Mouse (Mus musculus) urinary bladder, postnatal 4 days (tissue): ENCODE measurements around the gene Pcnx2.
A peak's percentile ranks its signal among the peaks of the same experiment; 100 is the strongest.

Experiments
- DNase-seq, 2 experiments: peaks; one replicate each; pipeline ENCODE4 v3.0.0; 2021 to 2022; ENCODE audit warnings: low spot score in 2 of 2

Gene Pcnx2

DNA sequence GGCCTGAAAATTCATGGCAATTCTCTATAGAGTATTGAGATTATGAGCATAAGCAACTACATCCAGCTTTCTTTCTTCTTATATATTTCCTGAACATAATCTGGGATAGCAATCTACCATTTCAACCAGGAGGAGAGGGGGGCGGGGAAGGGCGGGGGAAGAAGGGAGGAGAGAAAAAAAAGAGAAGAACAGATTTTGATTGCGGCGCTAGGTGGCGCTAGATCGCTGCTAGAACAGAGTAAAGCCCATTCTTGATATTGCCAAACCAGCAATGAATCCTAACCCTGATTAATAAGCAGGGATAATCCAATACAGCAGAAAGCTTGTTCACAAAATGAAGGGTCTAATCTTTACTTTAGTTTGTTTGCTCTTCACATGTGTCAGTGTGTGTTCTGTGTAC is 782 bp upstream of the Pcnx2 start:
- DNase-seq = no peak

DNA sequence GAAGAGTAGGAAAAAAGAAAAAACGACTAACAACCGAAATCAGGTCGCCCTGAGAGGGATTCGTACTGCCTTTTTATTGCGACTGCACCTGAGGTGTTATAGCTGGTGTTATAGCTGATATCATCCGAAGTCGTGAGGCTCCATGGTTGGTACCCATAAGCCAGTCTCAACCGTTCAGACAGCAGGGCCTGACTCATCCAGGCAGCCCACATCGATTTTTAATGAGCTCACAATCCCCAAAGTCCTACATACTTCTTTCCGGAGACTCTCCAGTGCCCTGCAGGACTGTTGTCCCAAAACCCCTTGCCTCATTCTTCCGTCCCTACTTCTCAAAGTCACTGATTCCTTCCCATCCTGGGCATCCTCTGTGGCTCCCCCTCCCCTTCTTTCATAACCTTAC is 729 bp downstream of the Pcnx2 start:
- DNase-seq = no peak

DNA sequence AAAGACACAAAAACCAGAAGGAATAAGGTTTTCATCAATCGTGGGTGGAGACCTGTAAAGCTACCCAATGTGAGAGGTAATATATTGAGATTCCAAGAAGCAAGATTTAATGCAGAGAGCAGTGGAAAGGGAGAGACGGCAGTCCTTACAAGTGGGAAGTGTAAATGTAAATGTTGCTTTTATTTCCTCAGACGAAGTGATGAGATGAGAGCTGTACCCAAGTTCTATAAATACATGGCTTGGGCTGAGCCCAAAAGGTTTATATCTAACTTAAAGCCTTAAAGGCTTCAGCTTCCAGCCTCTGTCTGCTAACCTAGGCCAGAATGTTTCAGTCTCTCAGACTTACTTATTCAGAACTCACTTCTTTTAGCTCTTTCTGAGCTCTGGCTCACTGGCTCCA is 8.2 kb downstream of the Pcnx2 start:
- DNase-seq = no peak

DNA sequence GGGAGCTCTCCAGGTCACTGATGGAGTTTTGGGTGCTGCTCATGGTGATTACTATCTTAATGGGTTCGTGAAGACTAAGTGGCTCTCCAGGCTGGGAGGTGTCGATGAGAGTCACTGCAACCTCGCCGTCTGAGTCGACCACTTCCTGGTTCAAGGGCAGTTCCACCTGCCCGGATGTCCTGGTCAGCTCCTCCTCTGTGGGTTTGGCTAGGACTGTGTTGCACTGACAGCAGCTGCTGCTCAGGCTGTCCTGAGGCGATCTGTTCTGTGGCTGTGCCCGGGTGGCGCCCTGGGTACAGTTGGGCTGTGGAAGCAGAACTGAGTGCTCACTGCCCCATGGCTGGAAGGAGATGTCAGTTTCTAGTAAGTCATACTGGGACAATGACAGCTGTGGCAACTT is 10.6 kb downstream of the Pcnx2 start:
- DNase-seq = no peak

DNA sequence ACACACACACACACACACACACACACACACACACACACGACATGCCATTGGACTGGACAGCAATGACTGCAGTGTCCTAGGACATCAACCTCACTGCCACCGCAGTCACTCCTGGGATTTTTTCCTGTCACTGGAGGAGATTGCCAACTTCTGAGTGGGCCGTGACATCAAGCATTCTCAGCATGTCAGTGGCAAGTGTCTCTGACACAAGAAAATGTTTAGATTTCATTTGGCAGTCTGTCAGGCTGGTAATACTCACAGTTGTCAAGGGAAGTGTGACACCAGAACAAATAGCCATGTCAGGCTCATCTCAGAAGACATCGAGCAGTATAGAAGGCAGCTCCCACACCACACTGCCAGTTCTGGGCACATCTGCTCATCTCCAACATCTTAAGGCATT is 17.7 kb downstream of the Pcnx2 start:
- DNase-seq = no peak

DNA sequence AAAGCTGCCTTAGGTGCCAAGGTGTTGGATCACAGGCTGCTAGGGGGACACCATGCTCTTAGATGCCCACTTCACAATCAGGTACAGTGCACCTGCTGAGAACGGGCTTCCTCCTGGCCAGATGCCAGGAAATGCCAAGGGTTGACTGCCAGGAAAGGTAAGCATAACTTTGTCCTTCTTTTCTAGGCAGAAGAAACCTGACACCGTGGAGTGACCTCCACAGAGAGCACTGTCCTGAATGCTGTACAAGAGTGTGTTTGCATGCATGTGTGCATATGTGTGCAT is 24.9 kb downstream of the Pcnx2 start:
- no peak for DNase-seq

DNA sequence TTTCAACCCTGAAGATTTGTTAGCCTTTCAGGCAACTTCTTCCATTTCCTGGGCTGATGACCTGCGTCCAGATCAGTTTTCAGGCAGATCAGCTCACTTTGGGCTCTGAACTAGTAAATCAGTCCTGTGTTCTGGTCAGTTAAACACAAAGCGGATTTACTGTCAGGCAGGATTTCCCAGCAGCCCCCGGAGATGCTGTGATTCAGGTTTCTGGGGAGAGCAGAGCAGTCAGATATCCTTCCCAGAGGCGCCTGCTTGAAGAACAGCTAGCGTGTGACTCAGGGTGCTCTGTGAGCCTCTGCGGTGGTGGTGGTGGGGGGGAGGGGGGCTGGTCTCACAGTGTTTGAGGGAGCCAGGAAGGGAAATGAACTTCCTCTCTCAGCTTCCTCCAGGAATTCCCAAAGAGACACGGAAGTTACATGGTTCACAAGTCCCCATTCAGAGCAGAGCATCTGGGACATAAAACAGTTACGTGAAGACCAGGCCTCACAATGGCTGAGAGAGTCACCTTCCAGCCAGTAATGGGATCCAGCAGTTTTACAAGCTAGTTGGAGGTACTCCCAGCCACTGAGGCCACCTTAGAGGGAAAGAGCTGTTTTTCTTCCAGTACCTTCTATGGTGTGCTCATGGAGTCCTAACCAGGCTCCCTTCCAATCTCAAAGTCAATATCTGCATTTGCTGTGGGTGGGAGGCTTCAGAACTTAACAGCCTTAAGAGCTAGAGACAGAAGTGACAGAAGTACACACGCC is 25.4 kb downstream of the Pcnx2 start:
- DNase-seq = no peak

DNA sequence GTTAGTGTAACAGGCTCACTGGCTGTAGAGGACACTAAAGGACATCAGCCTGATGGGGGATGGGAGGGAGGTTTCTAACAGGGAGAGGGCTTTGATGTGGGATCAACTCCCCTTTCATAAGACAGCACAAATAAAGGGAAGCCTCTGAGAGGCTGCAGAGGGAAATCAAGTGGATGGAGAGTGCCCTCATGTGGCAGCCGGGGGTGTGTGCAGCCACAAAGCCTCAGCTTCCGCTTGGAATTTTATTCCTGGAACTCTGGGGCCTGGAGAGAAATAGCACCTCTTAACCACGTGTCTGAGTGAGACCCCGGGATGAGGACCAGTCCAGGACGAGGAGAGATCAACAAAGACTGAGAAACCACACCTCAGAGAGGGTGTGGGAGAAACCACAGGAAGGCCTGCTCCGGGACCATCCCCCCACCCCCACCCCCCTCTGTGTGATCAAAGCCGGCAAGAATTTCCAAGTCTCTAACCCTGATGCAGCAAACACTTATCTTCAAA is 27.2 kb downstream of the Pcnx2 start:
- DNase-seq = peak; percentile 62 to 79

DNA sequence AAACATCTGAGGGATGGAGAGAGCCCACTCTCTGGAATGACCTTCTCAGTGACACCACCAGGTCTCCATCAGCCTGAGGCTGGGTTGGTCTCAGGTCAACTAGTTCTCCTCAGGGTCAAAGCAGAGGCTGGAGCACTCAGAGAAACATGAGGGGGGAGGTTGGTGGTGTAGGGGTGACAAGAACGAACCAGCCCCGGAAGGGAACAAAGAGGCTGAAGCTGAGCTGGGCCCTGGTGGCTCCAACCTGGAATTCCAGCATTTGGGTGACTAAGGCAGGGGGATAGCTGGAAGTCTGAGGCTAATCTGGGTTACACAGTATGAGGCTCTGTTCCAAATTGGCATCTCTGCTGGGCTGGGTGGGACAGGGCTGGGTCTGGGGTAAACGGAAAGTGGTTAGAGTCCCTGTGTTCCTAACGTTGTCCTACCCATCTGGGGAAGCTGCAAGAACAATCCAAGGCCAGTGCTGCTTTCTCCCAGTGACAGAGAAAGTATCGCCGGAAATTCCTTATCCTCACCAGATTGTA is 27.9 kb downstream of the Pcnx2 start:
- DNase-seq = no peak

DNA sequence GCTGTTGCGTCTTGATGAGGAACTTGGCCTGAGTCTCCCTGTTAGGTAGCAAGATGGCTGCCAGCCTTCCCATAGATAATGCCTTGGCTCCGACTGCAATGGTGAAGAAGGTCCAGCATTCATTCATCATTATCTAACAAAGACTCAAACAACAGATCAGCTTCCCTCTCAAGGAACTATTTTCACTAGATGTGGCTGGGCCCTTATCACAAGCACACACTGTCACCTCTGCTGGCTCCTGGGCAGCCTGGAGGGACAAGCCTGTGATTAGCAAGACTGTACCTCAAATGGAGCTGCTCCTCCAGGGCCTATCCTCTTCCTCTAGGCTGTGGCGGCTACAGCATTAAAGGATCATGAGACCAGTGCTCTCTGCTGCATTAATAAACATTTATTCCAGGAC is 28.4 kb downstream of the Pcnx2 start:
- no peak for DNase-seq

DNA sequence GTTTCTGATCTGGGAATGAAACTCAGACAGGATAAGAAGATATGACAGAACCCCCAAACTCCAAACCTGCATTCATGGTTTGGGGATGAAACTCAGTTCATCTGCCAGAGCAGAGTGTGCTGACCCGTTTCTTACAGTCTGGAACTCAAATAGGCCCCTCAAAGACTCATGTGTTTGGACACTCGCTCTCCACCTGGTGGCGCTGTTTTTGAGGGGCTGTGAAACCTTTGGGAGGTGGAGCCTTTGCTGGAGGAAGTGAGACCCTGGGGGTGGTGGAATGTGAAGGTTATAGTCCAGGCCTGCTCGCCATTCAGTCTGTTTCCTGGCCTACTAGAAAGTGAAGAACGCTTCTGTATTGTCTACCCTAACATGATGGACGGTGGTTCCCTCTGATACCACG is 29.6 kb downstream of the Pcnx2 start:
- no peak for DNase-seq

DNA sequence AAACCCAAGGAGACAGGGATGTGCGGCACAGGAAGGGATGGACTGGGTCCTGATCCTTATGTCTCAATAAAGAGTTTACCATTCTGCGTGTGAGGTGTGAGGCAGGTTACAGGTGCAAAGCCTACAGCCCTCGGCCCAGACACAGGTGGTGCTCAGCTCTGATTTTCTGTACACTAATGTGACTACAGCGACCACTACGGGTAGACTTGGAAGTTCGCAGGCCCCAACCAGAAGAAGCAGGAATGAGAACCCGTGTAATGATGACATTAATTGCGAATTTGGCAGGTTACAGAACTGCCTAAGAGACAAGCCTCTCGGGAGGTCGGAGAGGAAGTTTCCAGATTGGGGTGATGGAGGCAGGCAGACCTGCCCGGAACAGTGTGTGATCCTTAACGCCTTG is 32.0 kb downstream of the Pcnx2 start:
- no peak for DNase-seq

DNA sequence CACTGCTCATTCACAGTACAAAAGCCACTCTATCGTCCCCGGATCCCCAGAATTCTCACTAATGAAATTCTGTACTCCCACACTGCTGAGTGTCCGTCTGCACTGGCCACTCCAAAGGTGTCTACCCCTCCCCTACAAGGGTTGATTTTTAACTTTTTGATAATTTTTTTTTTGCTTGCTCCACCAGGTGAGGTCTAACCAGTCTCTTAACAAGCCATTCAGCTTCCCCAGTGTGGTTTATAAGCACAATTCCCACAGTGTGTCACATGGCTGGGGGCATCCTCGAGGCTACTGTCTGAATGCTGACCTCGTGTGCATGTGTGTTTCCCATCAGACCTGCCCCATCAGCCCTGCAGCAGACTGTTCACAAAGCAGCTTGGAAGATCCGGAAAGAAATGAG is 40.9 kb downstream of the Pcnx2 start:
- DNase-seq = no peak

DNA sequence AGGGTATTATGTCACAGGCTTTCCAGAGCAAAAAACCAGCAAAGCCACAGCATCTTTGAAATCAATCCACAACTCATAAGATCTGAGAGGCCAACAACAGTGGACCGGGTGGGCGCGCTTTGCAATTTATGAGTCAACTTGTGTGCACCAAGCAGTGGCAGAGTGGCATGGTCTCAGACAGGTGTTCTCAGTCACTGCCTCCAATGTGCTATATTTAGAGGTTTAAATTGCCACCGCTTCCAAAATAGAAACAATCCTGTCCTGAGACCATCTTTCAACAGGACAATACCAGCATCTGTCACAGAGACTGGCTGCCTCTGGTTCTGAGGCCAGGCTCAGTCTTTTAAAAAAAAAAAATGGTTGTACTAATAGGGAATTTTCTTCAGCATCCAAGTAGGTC is 42.0 kb downstream of the Pcnx2 start:
- no peak for DNase-seq

DNA sequence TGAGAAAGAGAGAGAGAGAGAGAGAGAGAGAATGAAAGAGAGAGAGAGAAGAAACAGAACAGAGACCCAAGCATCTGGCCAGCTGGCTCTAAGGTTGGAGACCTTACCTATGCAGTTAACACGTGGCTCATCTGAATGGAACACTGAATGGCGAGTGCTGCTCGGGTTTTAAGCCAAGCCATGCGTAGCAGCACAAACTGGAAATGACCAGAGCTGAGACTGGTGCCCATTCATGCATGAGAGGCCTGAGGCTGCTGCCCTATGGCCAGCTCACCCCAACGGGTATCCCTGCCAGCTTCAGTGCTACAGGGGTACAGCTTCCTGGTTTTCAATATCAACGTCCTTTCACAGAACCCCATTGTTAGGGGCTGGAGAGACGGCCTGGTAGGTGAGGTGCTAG is 43.7 kb downstream of the Pcnx2 start:
- no peak for DNase-seq

DNA sequence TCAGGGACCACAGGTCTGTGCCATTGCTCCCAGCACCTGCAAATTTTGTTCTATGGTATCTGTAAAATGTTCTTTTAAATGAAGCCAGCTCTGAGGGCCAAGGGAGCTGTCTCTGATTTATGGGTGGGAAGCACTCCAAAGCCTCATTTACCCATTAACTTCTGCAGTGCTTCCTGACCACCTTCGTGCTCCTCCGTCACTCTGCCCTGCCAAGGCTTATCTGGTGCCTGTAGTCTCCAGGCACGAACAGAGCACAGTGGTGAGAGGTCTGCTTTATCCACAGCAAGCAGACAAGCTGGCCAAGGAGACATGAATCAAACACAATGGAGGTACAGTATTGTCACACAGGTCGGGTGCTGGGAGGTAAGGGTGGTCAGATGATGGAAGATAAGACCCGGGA is 44.8 kb downstream of the Pcnx2 start:
- no peak for DNase-seq

DNA sequence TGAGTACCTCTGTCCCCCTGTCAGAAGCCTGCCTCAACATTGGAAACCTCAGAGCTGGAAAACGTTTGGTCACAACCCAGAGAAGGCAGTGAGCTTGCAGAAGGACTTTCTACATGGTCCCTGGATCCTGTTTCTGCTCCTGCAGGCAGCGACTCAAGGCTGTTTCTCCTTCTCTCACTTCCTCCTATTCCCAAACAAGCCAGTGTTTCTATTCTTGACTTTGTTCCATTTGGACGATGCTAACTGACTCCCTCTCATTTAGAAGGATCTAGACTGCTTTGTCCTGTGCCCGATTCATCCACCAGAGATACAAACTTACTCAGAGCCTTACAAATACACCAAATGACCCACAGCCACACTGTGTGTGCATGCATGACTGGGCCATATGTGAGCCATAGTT is 48.9 kb downstream of the Pcnx2 start:
- DNase-seq = no peak

DNA sequence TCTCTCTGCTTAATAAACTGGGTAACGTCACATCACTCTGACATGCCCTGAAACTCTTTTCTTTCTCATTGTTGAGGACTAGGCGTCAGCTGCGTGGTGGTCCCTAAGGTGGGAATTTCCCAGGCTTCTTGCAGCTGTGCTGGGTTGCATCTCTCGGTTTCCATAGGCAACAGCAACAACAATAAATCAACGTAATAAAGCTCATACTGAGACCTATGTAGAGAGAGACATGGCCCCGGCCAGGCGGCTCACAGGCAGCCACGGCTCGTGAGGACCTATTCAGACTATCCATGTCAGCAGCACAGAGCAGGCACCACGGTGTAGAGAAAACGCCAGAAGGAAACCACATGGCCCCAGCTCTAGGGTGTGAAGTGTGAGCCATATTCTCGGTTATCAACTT is 50.3 kb downstream of the Pcnx2 start:
- no peak for DNase-seq

DNA sequence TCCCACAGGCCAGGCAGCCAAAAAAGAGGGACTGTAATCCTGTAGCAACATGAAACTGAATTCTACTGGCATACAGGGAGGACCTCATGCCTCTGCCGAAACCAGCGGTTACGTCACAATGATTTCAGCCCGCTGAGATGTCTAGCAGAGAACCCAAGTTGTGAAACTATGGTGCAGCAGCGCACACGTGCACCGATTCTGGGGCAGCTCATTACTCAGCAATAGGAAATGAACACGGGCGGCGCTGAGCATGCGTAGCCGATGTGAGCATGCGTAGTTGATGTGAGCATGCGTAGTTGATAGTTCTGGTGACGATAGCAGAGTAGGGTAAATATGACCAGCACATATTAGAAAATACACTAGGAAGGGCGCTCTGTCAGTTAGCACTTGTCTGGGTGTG is 52.8 kb downstream of the Pcnx2 start:
- no peak for DNase-seq

DNA sequence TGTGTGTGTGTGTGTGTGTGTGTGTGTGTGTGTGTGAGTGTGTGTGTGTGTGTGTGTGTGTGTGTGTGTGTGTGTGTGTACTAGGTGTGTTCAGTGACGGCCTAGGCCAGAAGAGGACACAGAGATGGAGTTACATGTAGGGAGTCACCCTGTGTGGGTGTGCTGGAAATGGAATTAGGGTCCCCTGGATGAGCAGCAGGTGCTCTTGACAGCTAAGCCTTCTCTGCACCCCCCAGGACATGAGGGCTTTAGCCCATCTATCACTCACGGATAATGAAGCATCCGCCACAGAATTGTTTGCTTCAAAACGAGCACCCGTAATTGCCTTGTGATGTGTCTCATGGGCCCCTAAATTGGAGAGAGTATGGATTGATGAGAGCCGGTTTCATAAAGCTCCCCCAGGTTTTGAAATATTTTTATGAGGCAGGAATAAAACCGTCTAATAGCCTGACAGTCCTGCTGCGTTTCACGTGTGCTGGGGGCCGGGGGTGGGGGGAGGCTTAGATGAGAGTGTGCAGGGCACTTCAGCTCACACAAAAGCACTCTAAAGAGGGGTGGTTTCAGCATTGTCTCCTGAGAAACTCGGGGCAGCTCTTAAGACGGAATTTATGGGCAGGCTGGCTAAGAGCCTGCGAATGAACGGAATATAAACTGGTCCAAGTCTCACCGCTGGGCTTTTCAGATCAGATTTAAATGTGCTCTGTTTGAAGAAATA is 54.8 kb downstream of the Pcnx2 start:
- DNase-seq = no peak

DNA sequence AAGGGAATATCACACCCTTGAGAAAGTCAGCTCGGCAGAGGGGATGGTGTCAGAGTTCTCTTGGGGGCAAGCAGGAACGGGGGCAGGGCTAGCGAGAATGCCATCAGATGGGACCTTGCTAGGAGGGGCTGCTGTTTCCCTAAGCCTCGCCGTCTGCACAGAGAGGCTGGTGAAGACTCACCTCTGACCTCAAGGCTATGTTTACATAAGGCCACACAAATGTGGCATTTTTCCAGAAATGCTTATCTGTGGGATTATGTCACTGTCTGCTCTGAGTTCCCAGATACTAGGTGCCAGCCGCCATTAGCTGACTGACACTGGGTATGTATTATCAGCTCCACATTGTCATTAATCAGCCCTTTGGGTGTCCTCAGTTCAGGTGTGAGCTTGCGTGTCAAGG is 56.0 kb downstream of the Pcnx2 start:
- no peak for DNase-seq

DNA sequence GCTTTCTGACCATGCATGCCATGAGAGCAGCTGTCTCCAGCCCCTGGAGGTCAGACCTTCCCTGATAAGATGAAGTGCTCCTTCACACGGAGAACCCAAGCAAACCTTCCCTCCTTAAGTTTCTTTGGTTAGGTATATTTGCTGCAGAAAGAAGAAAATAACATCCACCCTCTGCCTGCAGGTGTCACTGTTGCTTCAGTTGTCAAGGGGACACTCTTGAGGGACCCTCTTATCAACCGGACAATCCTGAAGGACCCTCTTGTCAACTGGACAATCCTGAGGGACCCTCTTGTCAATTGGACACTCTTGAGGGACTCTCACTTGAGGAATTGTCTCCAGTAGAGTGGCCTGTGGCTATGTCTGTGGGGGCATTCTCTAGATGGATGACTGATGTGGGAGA is 73.4 kb downstream of the Pcnx2 start:
- no peak for DNase-seq

DNA sequence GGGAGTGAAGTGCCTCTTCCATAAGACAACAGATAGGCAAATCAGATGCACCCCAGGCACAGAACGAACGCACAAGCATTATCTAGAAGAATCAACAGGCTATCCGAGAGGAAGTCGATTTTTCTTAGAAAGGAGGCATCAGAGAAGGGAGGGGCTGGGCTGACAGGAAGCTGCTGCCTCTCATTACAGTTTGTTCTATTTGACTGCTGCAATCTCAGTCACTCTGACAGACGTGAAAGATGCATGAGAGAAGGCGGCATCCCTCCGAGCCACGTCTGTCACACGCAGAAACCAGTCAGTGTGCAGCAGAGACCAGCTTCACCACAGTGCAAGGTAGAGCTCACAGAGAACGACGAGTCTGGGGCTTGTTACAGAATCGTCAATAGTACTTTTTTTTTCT is 74.4 kb downstream of the Pcnx2 start:
- DNase-seq = no peak

DNA sequence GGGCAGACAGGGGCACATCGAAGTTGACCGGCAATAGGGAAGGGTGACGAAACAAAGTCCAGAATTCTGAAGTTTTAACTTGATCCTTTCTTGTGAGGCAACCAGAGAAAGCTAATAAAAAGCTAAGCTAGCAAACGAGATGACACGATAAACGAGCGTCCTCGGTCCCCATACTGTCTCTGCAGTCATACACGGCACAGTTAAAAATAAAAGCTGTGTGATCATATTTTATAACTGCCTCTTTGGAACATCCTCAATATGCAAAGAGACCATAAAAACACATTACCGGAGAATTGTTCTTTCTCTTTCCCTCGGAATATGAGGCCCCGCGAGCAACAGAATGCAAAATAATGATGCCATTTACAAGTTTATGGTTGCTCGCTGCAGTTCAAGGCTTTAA is 76.1 kb downstream of the Pcnx2 start:
- DNase-seq = no peak
